Mouse (Mus musculus): ENCODE measurements around the gene Slc22a26. TPM values are rescaled to one million over a fixed set of nuclear protein-coding genes. Genes with fewer than 3 reads are reported as not detected.

Gene Slc22a26
- polyA plus RNA-seq (2012; rRNA removed) = not detected in 2 replicates

DNA sequence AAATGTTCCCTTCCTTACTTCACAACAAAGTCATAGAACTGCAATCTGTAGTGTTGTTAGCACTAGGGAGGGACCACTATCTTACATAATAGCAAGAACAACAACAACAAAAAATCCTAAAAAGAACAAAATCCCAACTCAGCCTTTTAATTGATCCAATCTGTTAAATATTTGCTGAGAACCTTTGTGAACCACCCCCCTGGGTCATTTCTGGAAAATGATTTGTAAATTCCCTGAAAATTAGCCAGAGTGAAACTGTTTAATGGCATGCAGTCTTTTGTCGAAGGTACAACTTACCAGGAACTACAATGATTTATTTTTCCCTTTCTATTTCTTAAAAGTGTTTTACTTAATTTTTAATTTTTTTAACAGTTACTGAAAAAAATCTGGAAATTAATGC, at the start of gene Slc22a26:
TSS of gene Slc22a26 (minus strand) at position 97 of the 400 bp plus-strand sequence.

Other genes starting within 250 kb of the Slc22a26 start
- 5.0 and 5.6 TPM in 2 replicates for gene Pla2g16, start 245.2 kb downstream of the Slc22a26 start, polyA plus RNA-seq (2012; rRNA removed)
- 5.2 and 6.3 TPM in 2 replicates for gene Lgals12, start 195.5 kb downstream of the Slc22a26 start, polyA plus RNA-seq (2012; rRNA removed)
- gene Hrasls5, start 190.1 kb downstream of the Slc22a26 start, polyA plus RNA-seq (2012; rRNA removed) = 0.39 and 0.48 TPM in 2 replicates
- gene Slc22a19, start 91.4 kb downstream of the Slc22a26 start, polyA plus RNA-seq (2012; rRNA removed) = not detected in 2 replicates
- not detected in 2 replicates for gene Slc22a27, start 163.4 kb upstream of the Slc22a26 start, polyA plus RNA-seq (2012; rRNA removed)

Data from stomach, adult 2 months (tissue).